Mouse (Mus musculus): ENCODE results near the gene Gamt. TPM values are rescaled to one million over a fixed set of nuclear protein-coding genes. Genes with fewer than 3 reads are reported as not detected.

Gamt gene
- polyA plus RNA-seq, 1 experiment from 2014 or later = 30.1 TPM

DNA sequence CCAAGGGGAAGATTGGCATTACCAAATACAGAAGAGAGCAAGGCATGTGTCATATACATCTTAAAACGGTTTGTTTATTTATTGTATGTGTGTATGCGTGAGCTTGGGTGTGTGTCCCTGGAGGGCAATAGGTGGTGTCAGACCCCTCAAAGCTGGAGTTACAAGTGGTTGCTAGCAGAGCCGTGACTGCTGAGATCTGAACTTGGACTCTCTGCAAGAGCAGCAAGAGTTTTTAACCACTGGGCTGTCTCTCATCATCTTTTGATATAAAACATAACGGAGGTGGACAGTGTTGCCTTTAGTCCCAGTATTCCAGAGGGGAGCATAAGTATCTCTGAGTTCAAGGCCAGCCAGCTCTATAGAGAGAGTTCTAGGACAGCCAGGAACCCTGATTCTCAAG is 52.6 kb downstream of the Gamt start:
- Histone ChIP-seq H3K27me3 (replicated peaks; ENCODE audit: control insufficient read depth, insufficient read depth, low read length) (no peaks in the 10 kb centered on the region), H3K9me3 (ENCODE audit: control insufficient read depth) (no peaks in the 10 kb centered on the region), H3K4me1 (replicated peaks; ENCODE audit: control insufficient read depth, insufficient read depth, low read length) (no peaks in the 10 kb centered on the region), H3K4me2 (replicated peaks; ENCODE audit: low read depth) (no peak overlapping the region), H3K4me3 (ENCODE audit: low read depth, low read length) (no peak overlapping the region), H3K27ac (ENCODE audit: low read depth, low read length) (no peak overlapping the region), H3K36me3 (ENCODE audit: control insufficient read depth, insufficient read depth) (no peaks in the 10 kb centered on the region), H3K9ac (ENCODE audit: low read depth, low read length) (no peak overlapping the region)
- 77% methylated on average over 4 of the region's 4 CpGs for WGBS
- TF ChIP-seq CTCF (IDR thresholded peaks at IDR 0.05; ENCODE audit: low read depth) = no peak
- no peak for ATAC-seq

Small RNAs within 50 kb of the gene (microRNA-seq; reads per million reads assigned to microRNA genes)
- 1.1 reads per million for gene Mir6911

Other genes starting within 250 kb of the Gamt start
- 1.2 and 1.3 TPM in 2 replicates for gene Arhgap45, start 244.4 kb downstream of the Gamt start, polyA plus RNA-seq (2015; fragmentation: Nextera tagmentation; extraction: Ambion mirVana)
- gene Polr2e, start 221.2 kb downstream of the Gamt start, polyA plus RNA-seq (2015; fragmentation: Nextera tagmentation; extraction: Ambion mirVana) = 90.0 and 98.5 TPM in 2 replicates
- gene Gpx4, start 213.8 kb downstream of the Gamt start, polyA plus RNA-seq (2015; fragmentation: Nextera tagmentation; extraction: Ambion mirVana) = 1,519 and 1,523 TPM in 2 replicates
- 9.8 and 11.1 TPM in 2 replicates for gene Sbno2, start 155.4 kb downstream of the Gamt start, polyA plus RNA-seq (2015; fragmentation: Nextera tagmentation; extraction: Ambion mirVana)
- gene Stk11, start 145.2 kb downstream of the Gamt start, polyA plus RNA-seq (2015; fragmentation: Nextera tagmentation; extraction: Ambion mirVana) = 11.7 and 12.4 TPM in 2 replicates
- 1,009 and 1,013 TPM in 2 replicates for gene Atp5d, start 122.4 kb downstream of the Gamt start, polyA plus RNA-seq (2015; fragmentation: Nextera tagmentation; extraction: Ambion mirVana)
- gene Cbarp, start 120.2 kb downstream of the Gamt start, polyA plus RNA-seq (2015; fragmentation: Nextera tagmentation; extraction: Ambion mirVana) = 2.1 and 2.7 TPM in 2 replicates
- gene Midn, start 112.7 kb downstream of the Gamt start, polyA plus RNA-seq (2015; fragmentation: Nextera tagmentation; extraction: Ambion mirVana) = 18.1 and 19.5 TPM in 2 replicates
- 222 and 228 TPM in 2 replicates for gene Cirbp, start 95.0 kb downstream of the Gamt start, polyA plus RNA-seq (2015; fragmentation: Nextera tagmentation; extraction: Ambion mirVana)
- 12.7 and 13.9 TPM in 2 replicates for gene 1600002K03Rik, start 88.1 kb downstream of the Gamt start, polyA plus RNA-seq (2015; fragmentation: Nextera tagmentation; extraction: Ambion mirVana)
- 3.5 and 3.8 TPM in 2 replicates for gene Efna2, start 81.5 kb downstream of the Gamt start, polyA plus RNA-seq (2015; fragmentation: Nextera tagmentation; extraction: Ambion mirVana)
- gene Mum1, start 34.6 kb downstream of the Gamt start, polyA plus RNA-seq (2015; fragmentation: Nextera tagmentation; extraction: Ambion mirVana) = 21.9 and 22.5 TPM in 2 replicates
- gene Ndufs7, start 11.9 kb downstream of the Gamt start, polyA plus RNA-seq (2015; fragmentation: Nextera tagmentation; extraction: Ambion mirVana) = 584 and 605 TPM in 2 replicates
- 26.6 and 29.0 TPM in 2 replicates for gene Dazap1, start 474 bp upstream of the Gamt start, polyA plus RNA-seq (2015; fragmentation: Nextera tagmentation; extraction: Ambion mirVana)
- 708 and 727 TPM in 2 replicates for gene Rps15, start 31.4 kb upstream of the Gamt start, polyA plus RNA-seq (2015; fragmentation: Nextera tagmentation; extraction: Ambion mirVana)
- gene Apc2, start 35.0 kb upstream of the Gamt start, polyA plus RNA-seq (2015; fragmentation: Nextera tagmentation; extraction: Ambion mirVana) = 1.1 and 1.6 TPM in 2 replicates
- 85.2 and 87.6 TPM in 2 replicates for gene 2310011J03Rik, start 59.5 kb upstream of the Gamt start, polyA plus RNA-seq (2015; fragmentation: Nextera tagmentation; extraction: Ambion mirVana)
- 13.1 and 18.8 TPM in 2 replicates for gene Pcsk4, start 68.5 kb upstream of the Gamt start, polyA plus RNA-seq (2015; fragmentation: Nextera tagmentation; extraction: Ambion mirVana)
- 261 and 282 TPM in 2 replicates for gene Reep6, start 68.9 kb upstream of the Gamt start, polyA plus RNA-seq (2015; fragmentation: Nextera tagmentation; extraction: Ambion mirVana)
- 46.7 and 50.4 TPM in 2 replicates for gene Adamtsl5, start 87.4 kb upstream of the Gamt start, polyA plus RNA-seq (2015; fragmentation: Nextera tagmentation; extraction: Ambion mirVana)
- 0.09 and 0.20 TPM in 2 replicates for gene Plk5, start 95.4 kb upstream of the Gamt start, polyA plus RNA-seq (2015; fragmentation: Nextera tagmentation; extraction: Ambion mirVana)
- 3.2 and 4.2 TPM in 2 replicates for gene Mex3d, start 126.6 kb upstream of the Gamt start, polyA plus RNA-seq (2015; fragmentation: Nextera tagmentation; extraction: Ambion mirVana)
- 48.0 and 51.0 TPM in 2 replicates for gene Mbd3, start 138.5 kb upstream of the Gamt start, polyA plus RNA-seq (2015; fragmentation: Nextera tagmentation; extraction: Ambion mirVana)
- 1,032 and 1,082 TPM in 2 replicates for gene Uqcr11, start 145.8 kb upstream of the Gamt start, polyA plus RNA-seq (2015; fragmentation: Nextera tagmentation; extraction: Ambion mirVana)
- 34.1 and 34.5 TPM in 2 replicates for gene Tcf3, start 172.6 kb upstream of the Gamt start, polyA plus RNA-seq (2015; fragmentation: Nextera tagmentation; extraction: Ambion mirVana)
- gene Onecut3, start 233.8 kb upstream of the Gamt start, polyA plus RNA-seq (2015; fragmentation: Nextera tagmentation; extraction: Ambion mirVana) = 0.05 and 0.09 TPM in 2 replicates